Mouse (Mus musculus) CH12.LX (cell line): Measurements from ENCODE around the gene Myrip. TPM values are rescaled to one million over a fixed set of nuclear protein-coding genes. Genes with fewer than 3 reads are reported as not detected.

Experiments used
- DNase-seq: peaks from one replicate; pipeline ENCODE4 v3.0.0-alpha.2; 2013; ENCODE audit errors: extremely low read depth
- H3K27ac ChIP-seq: 2 replicates; pipeline ENCODE4 v1.5.1; 2012; ENCODE audit warnings: low read depth, mild to moderate bottlenecking, control low read depth, moderate library complexity; ENCODE audit not compliant: insufficient read depth
- H3K27me3 ChIP-seq: replicated peaks from 2 replicates; pipeline ENCODE3; 2012; ENCODE audit warnings: inconsistent platforms
- H3K36me3 ChIP-seq, 2 experiments: replicated peaks in 1 of 2; 2 replicates each; pipeline versions ENCODE3 to v1.6.1; 2012; ENCODE audit warnings: inconsistent platforms in 1 of 2, low read length in 1 of 2, mild to moderate bottlenecking in 1 of 2, mixed read lengths in 1 of 2, moderate library complexity in 1 of 2; ENCODE audit not compliant: control insufficient read depth in 1 of 2, insufficient read depth in 1 of 2
- H3K4me1 ChIP-seq, 2 experiments: 2 replicates each; pipeline ENCODE4 v1.6.1; 2012; ENCODE audit warnings: inconsistent platforms in 1 of 2, moderate library complexity in 1 of 2; ENCODE audit not compliant: insufficient read depth in 2 of 2, control insufficient read depth in 1 of 2
- H3K4me2 ChIP-seq: 2 replicates; pipeline ENCODE4 v1.6.1; 2012; ENCODE audit warnings: low read depth, mild to moderate bottlenecking, control low read depth; ENCODE audit not compliant: poor library complexity, insufficient read depth, severe bottlenecking
- H3K4me3 ChIP-seq, 3 experiments: fragments of 150-350 bp in 1 of 3; sonication (generic) in 1 of 3; replicated peaks in 1 of 3; 2 replicates each; pipeline versions ENCODE3 to v1.5.1; 2011 to 2012; ENCODE audit warnings: low read depth in 2 of 3, low read length in 2 of 3, mild to moderate bottlenecking in 2 of 3, moderate library complexity in 2 of 3, control low read depth in 1 of 3, improper control_type of control experiment in 1 of 3, inconsistent platforms in 1 of 3, mixed read lengths in 1 of 3; ENCODE audit not compliant: poor library complexity in 1 of 3
- H3K79me2 ChIP-seq: replicated peaks from 2 replicates; pipeline ENCODE4 v1.6.1; 2012; ENCODE audit warnings: mild to moderate bottlenecking, moderate library complexity; ENCODE audit not compliant: control insufficient read depth, poor library complexity, insufficient read depth, severe bottlenecking; ENCODE audit errors: extremely low read depth
- H3K9ac ChIP-seq: 2 replicates; pipeline ENCODE4 v1.6.1; 2012; ENCODE audit warnings: low read depth, mild to moderate bottlenecking, control low read depth, moderate library complexity; ENCODE audit not compliant: insufficient read depth
- H3K9me3 ChIP-seq: replicated peaks from 2 replicates; pipeline ENCODE3; 2012; ENCODE audit warnings: low read length, inconsistent platforms, mixed read lengths
- BHLHE40 ChIP-seq: IDR thresholded peaks from 2 replicates; pipeline ENCODE4 v1.6.1; 2011; ENCODE audit warnings: mild to moderate bottlenecking, low read depth, low read length, improper control_type of control experiment
- CTCF ChIP-seq, 2 experiments: IDR thresholded peaks in 1 of 2; conservative IDR thresholded peaks in 1 of 2; 2 replicates each; pipeline ENCODE4 v1.5.1; 2011 to 2012; ENCODE audit warnings: low read depth in 2 of 2, low read length in 2 of 2, improper control_type of control experiment in 1 of 2, inconsistent platforms in 1 of 2, mild to moderate bottlenecking in 1 of 2, moderate library complexity in 1 of 2
- ELF1 ChIP-seq: IDR thresholded peaks from 2 replicates; pipeline ENCODE4 v1.6.1; 2014; ENCODE audit warnings: low read depth, mild to moderate bottlenecking, inconsistent platforms, low read length, improper control_type of control experiment
- EP300 ChIP-seq: IDR thresholded peaks from 2 replicates; pipeline ENCODE4 v1.6.1; 2011; ENCODE audit warnings: low read length, improper control_type of control experiment
- ETS1 ChIP-seq: conservative IDR thresholded peaks from 2 replicates; pipeline ENCODE4 v1.6.1; 2012; ENCODE audit warnings: low read depth, mild to moderate bottlenecking, inconsistent platforms, low read length, improper control_type of control experiment, moderate library complexity
- JUN ChIP-seq: IDR thresholded peaks from 2 replicates; pipeline ENCODE4 v1.6.1; 2011; ENCODE audit warnings: low read depth, mild to moderate bottlenecking, low read length, improper control_type of control experiment, moderate library complexity; ENCODE audit not compliant: insufficient read depth
- JUND ChIP-seq: conservative IDR thresholded peaks from 2 replicates; pipeline ENCODE4 v1.6.1; 2011; ENCODE audit warnings: low read depth, low read length, improper control_type of control experiment
- MAFK ChIP-seq: IDR thresholded peaks from 2 replicates; pipeline ENCODE4 v1.6.1; 2011; ENCODE audit warnings: low read length, improper control_type of control experiment; ENCODE audit not compliant: insufficient replicate concordance
- MAX ChIP-seq: IDR thresholded peaks from 2 replicates; pipeline ENCODE4 v1.6.1; 2011; ENCODE audit warnings: low read length, improper control_type of control experiment
- POLR2A ChIP-seq: IDR thresholded peaks from 2 replicates; pipeline ENCODE4 v1.6.1; 2011; ENCODE audit warnings: low read depth, mild to moderate bottlenecking, improper control_type of control experiment, low read length
- RCOR1 ChIP-seq: conservative IDR thresholded peaks from 2 replicates; pipeline ENCODE4 v1.6.1; 2012; ENCODE audit warnings: low read depth, mild to moderate bottlenecking, inconsistent platforms, low read length, improper control_type of control experiment
- TCF12 ChIP-seq: IDR thresholded peaks from 2 replicates; pipeline ENCODE4 v1.6.1; 2014; ENCODE audit warnings: low read depth, mild to moderate bottlenecking, inconsistent platforms, low read length, improper control_type of control experiment
- USF1 ChIP-seq: IDR thresholded peaks from 2 replicates; pipeline ENCODE4 v1.6.1; 2014; ENCODE audit warnings: low read depth, mild to moderate bottlenecking, inconsistent platforms, low read length, improper control_type of control experiment
- USF2 ChIP-seq: conservative IDR thresholded peaks from 2 replicates; pipeline ENCODE4 v1.6.1; 2011; ENCODE audit warnings: low read depth, low read length, improper control_type of control experiment
- ZC3H11A ChIP-seq: IDR thresholded peaks from 2 replicates; pipeline ENCODE4 v1.6.1; 2012; ENCODE audit warnings: low read depth, mild to moderate bottlenecking, inconsistent platforms, low read length, improper control_type of control experiment
- ZKSCAN1 ChIP-seq: IDR thresholded peaks from 2 replicates; pipeline ENCODE4 v1.6.1; 2012; ENCODE audit warnings: low read depth, inconsistent platforms, low read length, improper control_type of control experiment, borderline replicate concordance
- ZNF384 ChIP-seq: IDR thresholded peaks from 2 replicates; pipeline ENCODE4 v1.6.1; 2012; ENCODE audit warnings: low read depth, low read length, improper control_type of control experiment, inconsistent platforms
- dilution Hi-C: fragments of 300-500 bp; cut with MboI; formaldehyde crosslinking; loops from 2 replicates; pipeline ENCODE4 v1.14.3; 2020; ENCODE audit warnings: low sequenced_read_pairs; ENCODE audit not compliant: extremely low pct_unique_long_range_greater_than_20kb, extremely low pct_ligation_motif_present
- in situ Hi-C: fragments of 300-500 bp; cut with MboI; formaldehyde crosslinking; loops from 3 replicates; pipeline ENCODE4 v1.14.3; 2019; ENCODE audit warnings: low sequenced_read_pairs, low pct_ligation_motif_present, low pct_unique_long_range_greater_than_20kb, mixed read lengths
- polyA plus RNA-seq: library from polyadenylated mRNA; unstranded; fragments of >175 nt; gene quantifications from 2 replicates; pipeline ENCODE4 v1.2.1, GENCODE M21; 2012; ENCODE audit warnings: low read depth; ENCODE audit not compliant: insufficient read length
- total RNA-seq, 2 experiments: library from RNA; depleted of rRNA; stranded (reverse); fragments of 300-350 nt in 1 of 2; fragments of >200 nt in 1 of 2; gene quantifications; 2 replicates each; pipeline ENCODE4 v1.2.3; 2012 to 2014

Gene Myrip
- total and polyA plus RNA-seq, 3 experiments: not detected

- TF ChIP-seq BHLHE40: no peak
- TF ChIP-seq MAX: no peak
- no peak for TF ChIP-seq ZC3H11A
These were observed 61.4 kb downstream of the Myrip start (continued) for GRCm38 (mm10) chr9:120362684-120363083.

GRCm38 (mm10) chr9:120364653-120365283, 63.5 kb downstream of the Myrip start:
- no peak for TF ChIP-seq ZC3H11A
- TF ChIP-seq USF1: no peak
- TF ChIP-seq ZKSCAN1: no peak
- TF ChIP-seq POLR2A: no peak
- TF ChIP-seq USF2: no peak
- TF ChIP-seq JUND: no peak
- H3K9ac ChIP-seq: no peak overlapping the region
- in situ Hi-C loops: no loop called here
- peaks cover 0 to 6% of the 10 kb centered on the region in 2 experiments; a peak in 1 of 4 replicates for H3K4me1 ChIP-seq
- H3K27me3 ChIP-seq: no peaks in the 10 kb centered on the region
- H3K9me3 ChIP-seq: no peaks in the 10 kb centered on the region
- H3K4me2 ChIP-seq: no peak overlapping the region
- dilution Hi-C loops: no loop called here
- no peak for DNase-seq
- no peaks in the 10 kb centered on the region for H3K79me2 ChIP-seq
- H3K36me3 ChIP-seq: no peaks in the 10 kb centered on the region
- H3K4me3 ChIP-seq: no peak overlapping the region
- H3K27ac ChIP-seq: no peak overlapping the region

DNA sequence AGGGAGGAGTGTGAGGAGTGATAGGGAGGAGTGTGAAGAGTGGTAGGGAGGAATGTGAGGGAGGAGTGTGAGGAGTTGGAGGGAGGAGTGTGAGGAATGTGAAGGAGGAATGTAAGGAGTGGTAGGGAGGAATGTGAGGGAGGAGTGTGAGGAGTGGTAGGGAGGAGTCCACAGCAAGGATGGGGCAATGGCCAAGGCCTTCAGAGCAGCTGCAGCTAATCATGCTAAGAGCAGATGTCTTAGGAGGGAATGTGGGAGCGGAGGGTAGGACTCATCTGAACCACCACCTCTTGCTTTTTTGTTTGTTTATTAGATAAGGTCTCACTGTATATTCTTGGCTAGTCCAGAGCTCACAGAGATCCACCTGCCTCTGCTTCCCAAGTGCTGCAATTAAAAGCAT, 66.2 kb downstream of the Myrip start:
- no peak for TF ChIP-seq USF1
- no peak for TF ChIP-seq ZNF384
- no peak for TF ChIP-seq MAFK
- TF ChIP-seq ETS1: no peak
- no peak for TF ChIP-seq CTCF (conservative IDR thresholded peaks at IDR 0.05 in 1 of 2, IDR thresholded peaks at IDR 0.05 in 1 of 2; ENCODE audit: low read depth in 2 of 2, low read length in 2 of 2)
- no peak for TF ChIP-seq ELF1
- no peak for TF ChIP-seq JUN
- TF ChIP-seq ZKSCAN1: no peak
- no peak for TF ChIP-seq EP300
- TF ChIP-seq RCOR1: no peak
- no peak for TF ChIP-seq TCF12
- no peak for TF ChIP-seq JUND
- TF ChIP-seq, all 38 proteins: peak for 0
- H3K4me1 ChIP-seq: peaks cover 15 to 27% of the 10 kb centered on the region in 2 experiments

More for the DNA sequence above, 66.2 kb downstream of the Myrip start:
- H3K27ac ChIP-seq: no peak overlapping the region
- H3K79me2 ChIP-seq: no peaks in the 10 kb centered on the region
- in situ Hi-C loops: no loop called here
- H3K36me3 ChIP-seq: no peaks in the 10 kb centered on the region
- no peak overlapping the region for H3K4me2 ChIP-seq
- DNase-seq: no peak
- dilution Hi-C loops: no loop called here
- no peaks in the 10 kb centered on the region for H3K9me3 ChIP-seq
- H3K4me3 ChIP-seq: no peak overlapping the region
- no peak overlapping the region for H3K9ac ChIP-seq
- no peaks in the 10 kb centered on the region for H3K27me3 ChIP-seq
